12 mouse cellular contexts compared by ENCODE assay signal in genomic region chr17:27703961-27704621, GRCm38 (mm10). TPM values are rescaled to one million over a fixed set of nuclear protein-coding genes. Genes with fewer than 3 reads are reported as not detected.
DNase-seq lines count a peak whose midpoint lies in the region; ATAC-seq and TF ChIP-seq lines count a peak whose summit lies in the region.
"Had no signal": no experiment of that assay in that cellular context is flagged by ENCODE, and none has a peak within 500 bp of the region (broad histone marks: within the 10 kb centered on the region; RNA-seq: fewer than 3 reads in every experiment).

No protein-coding gene starts in this region.

- intact Hi-C loops in left cerebral cortex, adult 2 months (cut with DNase I) = no loop called here

- TF ChIP-seq CTCF in intestine, postnatal 0 days (IDR thresholded peaks at IDR 0.05; ENCODE audit: low read depth) = no peak
- TF ChIP-seq CTCF in left cerebral cortex, adult 2 months (IDR thresholded peaks at IDR 0.05) = no peak

- no peak overlapping the region for H3K4me2 ChIP-seq in intestine, embryonic 14.5 days (ENCODE audit: low read length)
- no peak overlapping the region for H3K4me2 ChIP-seq in intestine, postnatal 0 days (replicated peaks; ENCODE audit: low read depth)
- H3K4me2 ChIP-seq: liver, embryonic 13.5 days had no signal

- H3K9me3 ChIP-seq in intestine, embryonic 14.5 days (ENCODE audit: control insufficient read depth, low read length) = no peaks in the 10 kb centered on the region
- H3K9me3 ChIP-seq in intestine, postnatal 0 days (ENCODE audit: control insufficient read depth) = 0 out of 2 replicates have a peak, but pooled peaks cover under 1% of the 10 kb centered on the region
- H3K9me3 ChIP-seq: liver, embryonic 13.5 days had no signal

- H3K4me3 ChIP-seq in intestine, embryonic 14.5 days (ENCODE audit: low read depth, low read length) = no peak overlapping the region
- no peak overlapping the region for H3K4me3 ChIP-seq in intestine, postnatal 0 days (ENCODE audit: low read depth, low read length)
- no peak overlapping the region for H3K4me3 ChIP-seq in left cerebral cortex, adult 2 months
- H3K4me3 ChIP-seq: liver, embryonic 13.5 days; myocyte had no signal

- H3K27ac ChIP-seq in intestine, embryonic 14.5 days (ENCODE audit: low read depth) = no peak overlapping the region
- H3K27ac ChIP-seq in intestine, postnatal 0 days (ENCODE audit: low read depth, low read length) = no peak overlapping the region
- no peak overlapping the region; the same call in 1 of the 2 replicates for H3K27ac ChIP-seq in left cerebral cortex, adult 2 months
- H3K27ac ChIP-seq: liver, embryonic 13.5 days had no signal

- 69% methylated on average over 5 of the region's 5 CpGs for WGBS in intestine, embryonic 14.5 days
- WGBS in intestine, postnatal 0 days = 67% methylated on average over 5 of the region's 5 CpGs

- no peak for ATAC-seq in intestine, embryonic 14.5 days (replicated peaks; ENCODE audit: low FRiP score, low TSS enrichment, low read depth)
- no peak for ATAC-seq in intestine, postnatal 0 days

- H3K36me3 ChIP-seq in intestine, embryonic 14.5 days (ENCODE audit: control insufficient read depth, insufficient read depth, low read length) = no peaks in the 10 kb centered on the region
- no peaks in the 10 kb centered on the region for H3K36me3 ChIP-seq in intestine, postnatal 0 days (ENCODE audit: control insufficient read depth, insufficient read depth)
- H3K36me3 ChIP-seq: liver, embryonic 13.5 days had no signal

- DNase-seq in intestine, embryonic 14.5 days (ENCODE audit: low spot score) = peak; percentile 70
- peak; percentile 68 for DNase-seq in 3T3-L1 (ENCODE audit: low read depth, low spot score)
- peak; percentile 97 for DNase-seq in ES-CJ7 (ENCODE audit: low read depth, low spot score)
- peak; percentile 23 for DNase-seq in c-Kit-positive CD71-positive TER-119-positive erythroid progenitor cells, embryonic 14.5 days (ENCODE audit: low spot score)
- DNase-seq in left cerebral cortex, adult 2 months (ENCODE audit: extremely low spot score in 1 of 2, low spot score in 2 of 2) = no peak
- no peak for DNase-seq in frontal cortex, postnatal 10 days (ENCODE audit: low spot score in 2 of 2)
- DNase-seq in thymus, adult 18-20 months = no peak
- DNase-seq: liver, embryonic 13.5 days; spleen, adult 18-20 months had no signal

- H3K4me1 ChIP-seq in intestine, embryonic 14.5 days (replicated peaks; ENCODE audit: control insufficient read depth, insufficient read depth, low read length) = peaks cover 10% of the 10 kb centered on the region
- H3K4me1 ChIP-seq in intestine, postnatal 0 days (replicated peaks; ENCODE audit: control insufficient read depth, insufficient read depth, low read length) = no peaks in the 10 kb centered on the region

- H3K9ac ChIP-seq in intestine, embryonic 14.5 days (ENCODE audit: low read length) = no peak overlapping the region
- no peak overlapping the region for H3K9ac ChIP-seq in intestine, postnatal 0 days (ENCODE audit: low read depth, low read length)
- H3K9ac ChIP-seq: liver, embryonic 13.5 days had no signal

- H3K27me3 ChIP-seq in intestine, embryonic 14.5 days (replicated peaks; ENCODE audit: control insufficient read depth, insufficient read depth, low read length) = no peaks in the 10 kb centered on the region
- no peaks in the 10 kb centered on the region for H3K27me3 ChIP-seq in intestine, postnatal 0 days (replicated peaks; ENCODE audit: control insufficient read depth, insufficient read depth, low read length)

RNA-seq across cellular contexts. Expression of gene Spdef, which starts 24.7 kb away (rescaled TPM):
- polyA plus RNA-seq in intestine, embryonic 14.5 days (2014; fragmentation: Nextera tagmentation; extraction: Ambion mirVana) = 8.6 and 12.0 TPM in 2 replicates
- polyA plus RNA-seq in intestine, postnatal 0 days (2015; fragmentation: Nextera tagmentation; extraction: Ambion mirVana) = 8.9 and 9.9 TPM in 2 replicates
- under 1 TPM in 1 of 2 experiments, not detected in 1; 0.48 TPM for total RNA-seq in left cerebral cortex, adult 2 months (2021)
- total RNA-seq: gastrocnemius, adult 18-20 months had no signal
- polyA plus RNA-seq: liver, embryonic 13.5 days had no signal

RNA-seq across cellular contexts. Expression of gene Pacsin1, which starts 48.8 kb away (rescaled TPM):
- 1.5 and 2.0 TPM in 2 replicates for polyA plus RNA-seq in intestine, embryonic 14.5 days (2014; fragmentation: Nextera tagmentation; extraction: Ambion mirVana)
- 1.2 and 1.4 TPM in 2 replicates for polyA plus RNA-seq in intestine, postnatal 0 days (2015; fragmentation: Nextera tagmentation; extraction: Ambion mirVana)
- total RNA-seq in left cerebral cortex, adult 2 months (2021) = 100 to 1,000 TPM; 436 to 459 TPM

Comparison
In these comparisons a context has a peak if more than half of its experiments do, and no peak if none do; other contexts are left out.
1. DNase-seq: peak in intestine, embryonic 14.5 days (single experiment), 3T3-L1 (single experiment), ES-CJ7 (single experiment) and c-Kit-positive CD71-positive TER-119-positive erythroid progenitor cells, embryonic 14.5 days (single experiment); none in left cerebral cortex, adult 2 months (0 of 2), frontal cortex, postnatal 10 days (0 of 2) and thymus, adult 18-20 months (0 of 2).